Mouse (Mus musculus) embryonic fibroblast, embryonic 13.5 days (primary cell): ENCODE measurements around the gene Prkch.

Experiments
- CTCF ChIP-seq: IDR thresholded peaks from 2 replicates; pipeline ENCODE4 v1.5.1; 2011; ENCODE audit warnings: mild to moderate bottlenecking, control low read depth, low read length, moderate library complexity, borderline replicate concordance; ENCODE audit not compliant: insufficient read depth
- POLR2A ChIP-seq: IDR thresholded peaks from 2 replicates; pipeline ENCODE4 v1.6.1; 2011; ENCODE audit warnings: low read depth, mild to moderate bottlenecking, control low read depth, low read length, moderate library complexity

DNA sequence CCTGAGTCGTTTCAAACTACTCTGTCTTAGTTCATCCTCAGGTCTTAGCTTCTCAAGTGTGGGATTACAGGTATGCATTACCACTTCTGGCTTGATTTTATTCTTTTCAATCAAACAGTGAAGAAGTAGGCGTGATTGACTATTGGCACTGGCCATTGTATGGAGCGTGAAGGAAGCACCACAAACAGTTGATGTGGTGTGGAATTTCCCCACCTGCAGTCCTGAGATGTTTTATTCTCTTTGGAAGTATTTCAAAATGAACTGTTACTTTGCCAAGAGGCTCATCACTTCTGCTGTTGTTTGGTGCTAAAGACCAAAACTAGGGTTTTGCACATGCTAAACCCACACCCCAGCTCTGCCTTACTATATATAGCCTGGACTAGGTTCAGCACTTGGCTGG, 24.7 kb downstream of the Prkch start:
- TF ChIP-seq POLR2A = no peak
- TF ChIP-seq CTCF = no peak
